In genomic region chr4:124443613-124444108, GRCm38 (mm10) we compare ENCODE assay signal across 11 mouse cellular contexts.
DNase-seq lines count a peak whose midpoint lies in the region; ATAC-seq lines count a peak whose summit lies in the region.
"Had no signal": no experiment of that assay in that cellular context is flagged by ENCODE, and none has a peak within 500 bp of the region (broad histone marks: within the 10 kb centered on the region; RNA-seq: fewer than 3 reads in every experiment).

No protein-coding gene starts in this region.

- no peak overlapping the region; the same call in 1 of the 2 replicates for H3K9ac ChIP-seq in embryonic facial prominence, embryonic 11.5 days (replicated peaks; ENCODE audit: low read length)
- no peak overlapping the region for H3K9ac ChIP-seq in forebrain, embryonic 15.5 days (replicated peaks)
- peak overlapping the region; percentile 22; the same call in 1 of the 2 replicates for H3K9ac ChIP-seq in limb, embryonic 11.5 days (ENCODE audit: low read length)
- no peak overlapping the region for H3K9ac ChIP-seq in neural tube, embryonic 12.5 days
- no peak overlapping the region for H3K9ac ChIP-seq in kidney, embryonic 16.5 days (replicated peaks; ENCODE audit: low read length)
- H3K9ac ChIP-seq: heart, embryonic 15.5 days had no signal

- H3K9me3 ChIP-seq in embryonic facial prominence, embryonic 11.5 days (replicated peaks; ENCODE audit: control insufficient read depth, low read length), result no peaks in the 10 kb centered on the region
- no peaks in the 10 kb centered on the region for H3K9me3 ChIP-seq in forebrain, embryonic 15.5 days
- no peaks in the 10 kb centered on the region for H3K9me3 ChIP-seq in limb, embryonic 11.5 days (ENCODE audit: control insufficient read depth, low read length)
- H3K9me3 ChIP-seq in neural tube, embryonic 12.5 days, result no peaks in the 10 kb centered on the region
- H3K9me3 ChIP-seq in kidney, embryonic 16.5 days (ENCODE audit: low read length), result no peaks in the 10 kb centered on the region
- H3K9me3 ChIP-seq: heart, embryonic 15.5 days had no signal

- H3K4me2 ChIP-seq in embryonic facial prominence, embryonic 11.5 days (ENCODE audit: low read depth, low read length), result no peak overlapping the region; the same call in 1 of the 2 replicates
- peak overlapping the region; percentile 19; the same call in 1 of the 2 replicates for H3K4me2 ChIP-seq in forebrain, embryonic 15.5 days (replicated peaks)
- no peak overlapping the region; the same call in 1 of the 2 replicates for H3K4me2 ChIP-seq in limb, embryonic 11.5 days (ENCODE audit: low read depth, severe bottlenecking)
- H3K4me2 ChIP-seq in neural tube, embryonic 12.5 days (replicated peaks), result peak overlapping the region; percentile 36
- H3K4me2 ChIP-seq in kidney, embryonic 16.5 days (replicated peaks; ENCODE audit: low read depth, low read length), result no peak overlapping the region
- H3K4me2 ChIP-seq: heart, embryonic 15.5 days had no signal

- H3K27me3 ChIP-seq in embryonic facial prominence, embryonic 11.5 days (ENCODE audit: control insufficient read depth, insufficient read depth, low read length), result peaks cover 9% of the 10 kb centered on the region; the same call in 1 of the 2 replicates
- no peaks in the 10 kb centered on the region; the same call in 1 of the 2 replicates for H3K27me3 ChIP-seq in forebrain, embryonic 15.5 days
- H3K27me3 ChIP-seq in limb, embryonic 11.5 days (ENCODE audit: control insufficient read depth, insufficient read depth, low read length), result peaks cover 48% of the 10 kb centered on the region
- H3K27me3 ChIP-seq in neural tube, embryonic 12.5 days (replicated peaks), result peaks cover 49% of the 10 kb centered on the region
- peaks cover 56% of the 10 kb centered on the region for H3K27me3 ChIP-seq in kidney, embryonic 16.5 days (ENCODE audit: insufficient read depth, low read length)

- no peak overlapping the region for H3K4me3 ChIP-seq in embryonic facial prominence, embryonic 11.5 days (ENCODE audit: low read depth, low read length)
- no peak overlapping the region for H3K4me3 ChIP-seq in forebrain, embryonic 15.5 days
- H3K4me3 ChIP-seq in limb, embryonic 11.5 days (ENCODE audit: low read depth, low read length), result no peak overlapping the region
- no peak overlapping the region for H3K4me3 ChIP-seq in neural tube, embryonic 12.5 days
- no peak overlapping the region for H3K4me3 ChIP-seq in kidney, embryonic 16.5 days (ENCODE audit: low read length)
- H3K4me3 ChIP-seq: heart, embryonic 15.5 days had no signal

- H3K36me3 ChIP-seq in embryonic facial prominence, embryonic 11.5 days (replicated peaks; ENCODE audit: control insufficient read depth, insufficient read depth, low read depth, low read length), result no peaks in the 10 kb centered on the region
- no peaks in the 10 kb centered on the region for H3K36me3 ChIP-seq in forebrain, embryonic 15.5 days
- no peaks in the 10 kb centered on the region for H3K36me3 ChIP-seq in limb, embryonic 11.5 days (ENCODE audit: control insufficient read depth, insufficient read depth, low read length)
- no peaks in the 10 kb centered on the region for H3K36me3 ChIP-seq in neural tube, embryonic 12.5 days
- H3K36me3 ChIP-seq in kidney, embryonic 16.5 days (ENCODE audit: insufficient read depth, low read length), result no peaks in the 10 kb centered on the region
- H3K36me3 ChIP-seq: heart, embryonic 15.5 days had no signal

- peak; percentile 22 for DNase-seq in embryonic facial prominence, embryonic 11.5 days (ENCODE audit: low spot score)
- DNase-seq in limb, embryonic 11.5 days (ENCODE audit: low spot score), result no peak
- no peak for DNase-seq in adrenal gland, adult (ENCODE audit: inconsistent age in 2 of 2, low spot score in 1 of 2)
- DNase-seq: cerebellum, adult 8-10 months; lung, adult 2 months had no signal

- peaks cover 4% of the 10 kb centered on the region; the same call in 1 of the 2 replicates for H3K4me1 ChIP-seq in embryonic facial prominence, embryonic 11.5 days (ENCODE audit: control insufficient read depth, insufficient read depth, low read length)
- H3K4me1 ChIP-seq in forebrain, embryonic 15.5 days, result peaks cover 22% of the 10 kb centered on the region
- peaks cover 4% of the 10 kb centered on the region; the same call in 1 of the 2 replicates for H3K4me1 ChIP-seq in limb, embryonic 11.5 days (ENCODE audit: control insufficient read depth, insufficient read depth, low read length)
- H3K4me1 ChIP-seq in neural tube, embryonic 12.5 days, result peaks cover 12% of the 10 kb centered on the region
- H3K4me1 ChIP-seq in kidney, embryonic 16.5 days (ENCODE audit: insufficient read depth, low read length), result peaks cover 7% of the 10 kb centered on the region; the same call in 1 of the 2 replicates
- H3K4me1 ChIP-seq: heart, embryonic 15.5 days had no signal

- ATAC-seq in embryonic facial prominence, embryonic 11.5 days (replicated peaks; ENCODE audit: insufficient number of reproducible peaks, low FRiP score, low TSS enrichment, low read depth), result peak; percentile 79
- ATAC-seq in forebrain, embryonic 15.5 days (replicated peaks), result peak; percentile 69
- ATAC-seq in limb, embryonic 11.5 days (ENCODE audit: insufficient number of reproducible peaks, low FRiP score, low TSS enrichment, low read depth), result 0 out of 2 replicates have a peak, but pooled peaks have one; percentile 17
- peak; percentile 50; the same call in 1 of the 2 replicates for ATAC-seq in neural tube, embryonic 12.5 days (ENCODE audit: low FRiP score, low read depth)
- ATAC-seq in kidney, embryonic 16.5 days (ENCODE audit: low FRiP score, low TSS enrichment), result no peak
- no peak for ATAC-seq in megakaryocyte-erythroid progenitor cell, adult 5-6 weeks (replicated peaks; ENCODE audit: low FRiP score, low TSS enrichment, poor library complexity, severe bottlenecking)
- ATAC-seq: intestine, embryonic 16.5 days had no signal

- H3K27ac ChIP-seq in embryonic facial prominence, embryonic 11.5 days (replicated peaks; ENCODE audit: low read depth, low read length), result no peak overlapping the region
- H3K27ac ChIP-seq in forebrain, embryonic 15.5 days (replicated peaks), result no peak overlapping the region
- H3K27ac ChIP-seq in limb, embryonic 11.5 days (replicated peaks; ENCODE audit: low read depth, low read length), result no peak overlapping the region
- no peak overlapping the region for H3K27ac ChIP-seq in neural tube, embryonic 12.5 days
- no peak overlapping the region for H3K27ac ChIP-seq in kidney, embryonic 16.5 days (ENCODE audit: low read length)
- H3K27ac ChIP-seq: heart, embryonic 15.5 days had no signal

- 1% methylated on average over 9 of the region's 10 CpGs for whole genome bisulfite sequencing in embryonic facial prominence, embryonic 11.5 days
- 1% methylated on average over 10 of the region's 10 CpGs for WGBS in forebrain, embryonic 15.5 days
- 0% methylated on average over 9 of the region's 10 CpGs for WGBS in limb, embryonic 11.5 days
- WGBS in neural tube, embryonic 12.5 days, result 1% methylated on average over 7 of the region's 10 CpGs
- 9% methylated on average over 7 of the region's 10 CpGs for WGBS in kidney, embryonic 16.5 days

Comparison
In these comparisons a context has a peak if more than half of its experiments do, and no peak if none do; other contexts are left out.
1. ATAC-seq: peak in embryonic facial prominence, embryonic 11.5 days (single experiment), forebrain, embryonic 15.5 days (single experiment), limb, embryonic 11.5 days (single experiment) and neural tube, embryonic 12.5 days (single experiment); none in kidney, embryonic 16.5 days (single experiment) and megakaryocyte-erythroid progenitor cell, adult 5-6 weeks (single experiment).
2. H3K4me2 ChIP-seq: peak in forebrain, embryonic 15.5 days (single experiment) and neural tube, embryonic 12.5 days (single experiment); none in embryonic facial prominence, embryonic 11.5 days (single experiment), limb, embryonic 11.5 days (single experiment) and kidney, embryonic 16.5 days (single experiment).